Mouse (Mus musculus) large intestine, adult 2 months (tissue): ENCODE results near the gene B4galt1. TPM values are rescaled to one million over a fixed set of nuclear protein-coding genes. Genes with fewer than 3 reads are reported as not detected.
A peak's percentile ranks its signal among the peaks of the same experiment; 100 is the strongest.

Experiments
- DNase-seq: peaks from one replicate; pipeline ENCODE4 v3.0.0-alpha.2; 2012; ENCODE audit warnings: low read depth, low spot score
- WGBS: fragments of 180-500 bp; shearing (Covaris S2); methylation state at CpG from one replicate; pipeline ENCODE4 v1.1.7; 2018; 5-methylcytosine and 5-hydroxymethylcytosine counted together
- polyA plus RNA-seq: library from polyadenylated mRNA; depleted of rRNA; stranded (reverse); fragments of >200 nt; gene quantifications from 2 replicates; pipeline ENCODE4 v1.2.3, GENCODE M21; 2012

B4galt1 gene
- polyA plus RNA-seq, 1 experiment, result 71.0 TPM

DNA sequence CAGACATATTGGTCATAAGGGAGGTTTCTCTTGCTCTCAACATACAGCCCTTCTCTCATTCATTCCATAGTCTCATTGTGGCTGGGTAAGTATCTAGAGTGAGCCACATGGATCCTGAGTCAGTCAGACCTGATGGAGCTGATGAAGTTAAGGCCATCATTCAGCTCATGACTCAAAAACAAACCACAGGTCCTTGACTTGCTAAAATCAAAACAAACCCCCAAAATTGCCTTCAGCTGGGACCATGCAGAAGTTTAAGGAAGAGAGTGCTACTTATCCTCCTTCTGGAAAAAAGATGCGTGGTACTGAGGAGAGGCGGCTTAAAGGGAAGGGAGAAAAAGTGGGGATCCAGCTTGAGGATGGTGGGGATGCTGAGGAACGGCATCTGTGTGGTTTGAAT, 58.0 kb downstream of the B4galt1 start:
- no peak for DNase-seq
- WGBS, result 87% methylated on average over 3 of the region's 3 CpGs

DNA sequence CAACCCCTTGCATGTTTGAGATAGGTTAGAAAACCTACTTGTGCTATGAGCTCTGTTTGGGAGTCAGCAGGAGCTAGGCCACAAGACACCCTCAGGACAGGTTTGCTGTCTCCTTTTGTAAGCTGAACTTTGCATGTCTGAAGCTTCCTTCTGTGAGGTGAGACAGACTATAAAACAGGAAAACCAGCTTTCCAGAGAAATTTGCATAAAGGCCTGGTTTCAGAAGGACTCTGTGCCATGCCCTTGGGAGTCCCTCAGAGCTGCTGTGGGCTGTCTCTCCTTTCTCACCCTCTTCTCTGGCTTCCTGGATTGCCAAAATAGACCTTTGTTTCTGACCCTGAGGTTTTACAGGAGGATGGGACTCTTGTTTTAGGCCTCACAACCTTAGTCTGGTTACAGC, 59.5 kb downstream of the B4galt1 start:
- no peak for DNase-seq

DNA sequence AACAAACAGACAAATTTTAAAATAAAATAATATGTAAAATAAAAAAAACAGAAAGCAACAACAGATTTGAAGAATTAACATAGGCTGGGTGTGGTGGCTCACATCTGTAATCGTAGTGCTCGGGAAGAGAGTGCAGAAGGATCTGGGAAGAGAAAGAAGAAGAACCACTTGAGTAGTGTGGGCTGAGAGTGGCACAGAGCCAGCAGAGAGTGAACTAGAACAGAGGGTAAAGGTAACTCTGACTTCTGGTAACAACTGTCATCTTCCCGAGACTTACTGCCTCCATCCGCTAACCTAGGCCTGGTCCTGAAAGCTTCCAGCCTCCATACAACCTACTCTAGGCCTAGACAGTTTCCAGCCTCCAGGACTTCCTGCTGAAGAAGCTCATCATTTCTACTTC, 62.6 kb downstream of the B4galt1 start:
- 81% methylated on average over 4 of the region's 4 CpGs for WGBS

DNA sequence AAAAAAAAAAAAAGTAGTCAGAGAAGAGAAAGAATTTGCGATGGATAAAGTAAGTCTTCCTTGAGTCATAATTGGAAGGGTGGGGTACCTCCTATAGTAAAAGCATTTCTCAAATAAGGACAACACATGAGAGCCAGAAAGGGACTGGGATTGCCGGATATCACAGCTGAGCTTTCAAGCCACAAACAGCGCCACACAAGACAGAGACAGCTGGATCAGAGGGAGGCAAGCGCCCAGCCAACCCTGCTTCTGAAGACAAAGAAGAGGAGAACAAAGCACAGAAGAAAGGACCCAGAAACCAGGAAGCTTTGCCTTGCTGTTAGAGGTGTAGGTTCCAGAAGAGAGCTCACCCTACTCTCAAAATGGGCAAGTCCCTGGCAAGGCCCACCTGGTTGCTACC, 67.2 kb downstream of the B4galt1 start:
- no peak for DNase-seq
- WGBS, result 77% methylated on average over 4 of the region's 4 CpGs

More for the DNA sequence above, 62.6 kb downstream of the B4galt1 start:
- no peak for DNase-seq

DNA sequence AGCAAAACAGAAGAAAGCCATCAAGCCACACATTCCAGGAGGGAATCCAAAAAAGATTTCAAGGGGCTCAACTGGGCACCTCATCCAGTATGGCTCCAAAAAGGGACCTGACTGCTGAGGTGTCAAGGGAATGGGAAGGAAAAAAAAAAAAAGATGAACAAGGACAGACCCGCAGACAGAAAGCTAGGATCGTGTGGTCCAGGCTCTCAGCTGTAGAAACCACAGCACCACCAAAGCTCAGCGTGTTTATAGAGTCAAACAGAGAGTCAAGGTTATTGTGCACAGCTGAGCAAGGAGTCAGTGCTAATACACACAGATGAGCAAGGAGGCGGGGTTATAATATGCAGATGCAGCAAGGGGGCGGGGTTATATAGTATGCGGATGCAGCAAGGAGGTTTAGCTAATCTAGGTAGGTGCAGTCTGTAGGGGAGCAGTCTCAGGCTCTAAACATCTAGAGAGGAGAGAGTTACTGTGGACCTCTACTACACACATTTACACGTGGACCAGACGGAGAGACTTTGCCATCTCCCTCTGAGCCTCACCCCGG, 68.1 kb downstream of the B4galt1 start:
- DNase-seq, result no peak
- 69% methylated on average over 9 of the region's 9 CpGs for WGBS

DNA sequence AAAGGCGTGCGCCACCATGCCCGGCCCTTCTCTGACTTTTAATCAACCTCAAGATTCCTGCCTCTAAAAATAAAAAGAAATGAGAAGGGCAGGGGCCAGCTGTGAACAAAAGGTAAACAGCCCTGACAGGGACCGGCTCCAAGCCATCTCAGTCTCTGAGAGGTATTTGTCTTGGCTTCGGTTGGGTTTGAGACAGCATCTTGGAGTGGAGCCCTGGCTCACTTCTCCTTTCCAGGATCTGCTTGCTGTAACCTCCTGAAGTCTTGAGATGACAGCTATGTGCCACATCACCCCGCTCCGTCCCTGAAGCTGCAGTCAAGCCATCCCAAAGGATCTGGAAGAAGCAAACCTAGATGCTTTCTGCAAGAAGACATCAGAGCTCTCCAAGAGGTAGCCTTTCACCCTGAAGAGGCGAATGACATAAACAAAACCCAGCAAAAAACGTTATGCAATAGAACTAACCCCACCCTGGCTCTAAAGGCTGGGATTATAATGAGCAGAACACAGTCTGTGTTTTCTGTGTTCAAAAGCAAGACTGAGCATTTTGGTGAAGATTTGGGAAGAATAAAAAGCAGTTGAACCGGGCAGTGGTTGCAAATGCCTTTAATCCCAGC, 69.1 kb downstream of the B4galt1 start:
- WGBS, result 46% methylated on average over 10 of the region's 10 CpGs
- no peak for DNase-seq

DNA sequence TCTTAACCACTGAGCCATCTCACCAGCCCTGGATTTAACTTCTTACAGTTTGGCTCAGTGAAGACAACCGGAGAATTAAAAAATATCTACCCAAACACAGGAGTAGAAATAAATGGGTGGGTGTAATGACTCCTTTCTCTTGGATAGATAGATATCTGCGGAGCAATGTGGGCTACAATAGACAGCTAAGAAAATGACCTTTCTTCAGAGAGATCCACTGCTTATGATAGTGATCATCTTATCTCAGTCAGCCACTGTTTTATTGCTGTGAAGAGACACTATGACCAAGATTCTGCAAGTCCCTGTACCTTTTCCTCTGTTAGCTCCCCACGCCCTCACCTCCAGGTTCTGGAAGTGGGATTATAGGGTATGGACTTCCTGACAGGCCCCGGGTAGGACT, 70.8 kb downstream of the B4galt1 start:
- 80% methylated on average over 4 of the region's 4 CpGs for WGBS
- no peak for DNase-seq

DNA sequence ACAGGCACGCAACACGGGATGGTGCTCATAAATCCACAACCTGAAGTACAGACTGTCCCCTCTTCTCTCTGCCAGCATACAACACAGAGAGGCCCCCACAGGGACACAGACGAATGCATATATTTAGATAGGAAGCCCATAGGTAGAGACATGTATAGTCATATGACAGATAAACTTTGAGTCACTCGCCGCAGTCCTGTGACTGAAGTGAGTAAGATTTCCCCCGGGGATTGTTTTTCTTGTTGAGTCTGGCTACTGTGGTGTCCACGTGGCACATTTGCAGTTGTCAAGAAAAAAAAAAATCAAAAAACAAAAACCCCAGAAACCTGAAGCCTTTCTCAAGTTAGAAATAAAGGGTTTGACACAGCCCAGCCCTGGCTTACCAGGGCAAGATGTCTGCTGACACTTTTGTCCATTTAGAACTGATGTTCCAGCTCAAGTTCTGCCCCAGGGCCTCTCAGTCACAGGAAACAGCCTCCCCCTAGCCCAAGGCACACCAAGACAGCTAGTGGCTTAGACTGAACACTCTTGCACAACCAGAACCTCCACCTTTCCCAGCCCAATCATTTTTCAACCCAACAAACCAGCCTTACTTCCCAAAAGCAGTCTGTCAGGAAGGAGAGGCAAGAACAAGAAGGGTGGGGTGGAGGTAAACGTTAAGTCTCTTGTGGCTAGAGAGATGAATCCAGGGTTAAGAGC, 71.9 kb downstream of the B4galt1 start:
- 57% methylated on average over 8 of the region's 8 CpGs for WGBS
- no peak for DNase-seq

DNA sequence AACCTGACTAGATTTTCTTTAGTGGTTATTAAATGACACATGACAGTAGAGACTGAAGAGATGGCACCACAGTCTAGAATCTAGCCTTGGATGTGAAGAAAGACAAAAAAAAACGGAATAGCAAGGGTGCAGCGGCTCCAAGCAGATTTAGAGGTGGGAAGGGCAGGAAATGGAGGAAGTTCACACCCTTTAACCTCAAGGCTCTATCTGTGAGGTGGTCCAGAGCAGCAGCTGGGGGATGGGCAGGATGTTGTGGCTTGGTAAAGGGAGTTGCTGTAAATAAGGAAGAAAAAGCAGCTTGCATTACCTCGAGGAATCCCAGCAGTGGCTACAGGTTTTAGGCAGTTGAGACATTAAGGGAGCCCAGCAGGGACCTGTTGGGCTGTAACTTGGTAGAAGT, 72.7 kb downstream of the B4galt1 start:
- no peak for DNase-seq

DNA sequence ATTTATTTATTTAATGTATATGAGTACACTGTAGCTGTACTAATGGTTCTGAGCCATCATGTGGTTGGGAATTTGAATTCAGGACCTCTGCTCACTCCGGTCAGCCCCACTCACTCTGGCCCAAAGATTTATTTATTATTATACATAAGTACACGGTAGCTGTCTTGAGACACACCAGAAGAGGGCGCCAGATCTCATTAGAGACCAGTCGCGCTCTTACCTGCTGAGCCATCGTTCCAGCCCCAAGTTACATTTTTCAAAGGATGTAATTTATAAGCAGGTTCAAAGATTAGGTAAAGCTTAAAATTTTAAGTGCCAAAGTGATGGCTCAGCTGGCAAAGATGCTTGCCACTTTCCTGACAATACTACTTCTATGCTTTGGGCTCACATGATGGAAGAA, 75.1 kb downstream of the B4galt1 start:
- DNase-seq, result no peak
- WGBS, result 70% methylated on average over 6 of the region's 6 CpGs

More for the DNA sequence above, 72.7 kb downstream of the B4galt1 start:
- WGBS, result 36% methylated on average over 3 of the region's 3 CpGs

DNA sequence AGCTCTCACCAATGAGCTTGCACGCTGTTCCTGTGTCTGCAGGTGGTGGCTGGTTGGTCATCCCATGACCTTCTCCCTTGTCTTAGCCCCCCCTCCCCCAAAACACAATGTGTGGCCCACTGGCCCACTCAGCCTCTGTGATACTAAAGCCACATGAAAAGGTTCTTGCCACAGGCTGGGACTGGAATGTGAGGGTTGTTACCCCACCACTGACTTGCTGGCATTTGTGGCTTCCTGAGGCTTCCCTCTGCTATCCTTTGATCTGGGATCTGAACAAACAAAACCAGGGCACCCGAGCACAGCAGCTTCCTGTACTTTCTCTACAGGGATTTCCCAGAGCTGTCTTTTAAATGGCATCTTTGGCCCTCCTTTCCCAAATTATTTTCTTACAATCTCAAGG, 76.7 kb downstream of the B4galt1 start:
- WGBS, result 47% methylated on average over 2 of the region's 2 CpGs
- DNase-seq, result no peak

DNA sequence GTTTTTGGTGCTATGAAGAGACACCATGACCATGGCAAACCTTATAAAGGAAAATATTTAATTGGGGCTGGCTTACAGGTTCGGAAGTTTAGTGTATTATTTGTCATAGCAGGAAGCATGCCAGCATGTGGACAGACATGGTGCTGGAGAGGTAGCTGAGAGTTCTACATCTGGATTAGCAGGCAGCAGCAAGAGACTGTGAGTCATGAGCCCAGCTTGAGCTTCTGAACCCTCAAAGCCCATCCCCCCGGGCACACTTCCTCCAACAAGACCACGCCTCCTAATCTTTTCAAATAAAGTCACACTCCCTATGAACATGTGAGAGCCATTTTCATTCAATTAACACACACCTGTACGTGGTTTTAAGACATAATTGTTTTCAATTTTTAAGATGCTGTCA, 77.4 kb downstream of the B4galt1 start:
- WGBS, result 44% methylated on average over 4 of the region's 4 CpGs

DNA sequence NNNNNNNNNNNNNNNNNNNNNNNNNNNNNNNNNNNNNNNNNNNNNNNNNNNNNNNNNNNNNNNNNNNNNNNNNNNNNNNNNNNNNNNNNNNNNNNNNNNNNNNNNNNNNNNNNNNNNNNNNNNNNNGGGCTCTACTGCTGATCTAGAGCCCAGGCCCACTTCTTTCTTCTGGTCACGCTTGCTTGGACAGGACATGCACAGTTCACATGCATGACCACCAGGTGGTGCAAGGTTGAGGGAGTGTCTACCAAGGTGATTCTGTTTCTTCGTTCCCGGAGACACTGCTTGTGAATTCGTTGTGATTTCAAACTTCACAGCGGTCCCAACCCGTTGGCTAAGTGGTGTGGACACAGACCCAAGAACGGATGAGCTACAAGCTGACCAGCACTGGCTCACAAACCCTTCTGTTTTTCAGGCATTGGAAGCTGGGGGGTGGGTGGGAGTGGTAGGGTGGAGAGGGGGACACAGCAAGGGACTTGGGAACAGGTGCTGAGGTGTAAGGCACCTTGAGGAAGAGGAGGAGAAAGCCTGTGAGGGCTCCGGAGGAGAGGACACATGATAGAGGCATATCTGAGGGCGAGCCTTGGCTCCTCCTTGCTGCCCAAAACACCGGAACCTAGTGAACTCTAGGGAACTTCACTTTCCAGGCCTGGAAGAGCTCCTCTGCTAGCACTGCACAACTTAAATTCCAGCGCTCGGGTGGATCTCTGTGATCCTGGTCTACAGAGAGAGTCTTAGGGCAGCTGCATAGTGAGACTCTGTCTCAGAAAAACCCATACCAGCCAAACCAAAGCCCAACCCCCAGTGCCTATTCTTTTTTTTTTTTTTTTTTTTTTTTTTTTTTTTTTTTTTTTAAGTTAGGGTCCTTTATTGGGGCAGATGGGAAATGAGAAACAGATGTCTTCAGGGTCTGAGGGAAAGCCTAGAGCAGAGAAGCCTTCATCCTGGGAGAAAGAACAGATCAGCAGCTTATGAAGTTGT, 79.2 kb downstream of the B4galt1 start:
- 15% methylated on average over 12 of the region's 12 CpGs for WGBS
- DNase-seq, result peak; percentile 67

More for the DNA sequence above, 77.4 kb downstream of the B4galt1 start:
- DNase-seq, result no peak

DNA sequence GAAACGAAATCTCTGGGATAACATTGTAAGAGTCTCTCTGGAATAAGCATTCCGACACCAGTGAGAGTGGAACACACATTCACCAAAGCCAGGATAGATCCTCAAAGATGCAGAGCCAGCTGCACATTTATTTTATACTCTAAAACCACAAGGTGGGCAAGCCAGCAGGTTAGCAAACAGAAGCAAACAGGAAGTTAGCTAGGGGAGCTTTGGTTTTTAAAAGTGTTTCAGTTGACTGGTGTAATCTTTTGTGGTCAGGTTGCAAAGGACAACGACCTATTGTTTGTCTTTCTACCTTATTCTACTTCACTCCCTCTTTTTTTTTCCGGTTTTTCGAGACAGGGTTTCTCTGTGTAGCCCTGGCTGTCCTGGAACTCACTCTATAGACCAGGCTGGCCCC, 93.9 kb downstream of the B4galt1 start:
- no peak for DNase-seq
- WGBS, result 40% methylated on average over 5 of the region's 5 CpGs

DNA sequence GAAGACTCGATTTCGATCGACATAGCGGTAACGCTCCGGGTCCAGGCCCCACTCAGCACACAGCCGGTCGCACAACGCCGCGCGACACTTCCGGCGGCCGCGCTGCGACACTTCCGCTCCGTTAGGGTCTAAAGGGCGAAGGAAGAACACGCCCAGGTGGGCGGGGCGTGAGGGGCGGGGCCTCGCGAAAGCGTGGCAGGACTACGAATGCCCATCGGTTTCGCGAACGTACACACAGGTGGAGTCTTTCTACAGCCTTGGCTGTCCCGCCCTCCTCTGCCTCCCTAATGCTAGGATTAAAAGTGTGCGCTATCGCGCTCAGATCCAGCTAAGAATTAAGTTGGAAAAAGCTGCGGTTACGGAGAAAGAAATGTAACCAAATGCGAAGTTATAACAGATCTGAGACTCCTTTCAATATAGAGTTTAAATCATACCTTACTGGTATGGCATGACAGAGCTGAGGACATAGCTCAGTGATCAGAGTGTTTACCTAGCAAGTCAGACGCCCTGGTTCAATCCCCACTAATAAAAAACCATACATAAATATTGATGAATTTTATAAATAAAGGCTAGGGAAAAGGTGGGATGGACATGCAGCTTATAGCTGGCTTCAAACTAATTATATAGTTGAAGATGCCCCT, 95.9 kb downstream of the B4galt1 start, which contains the start of gene Smu1:
Gene Smu1 (minus strand): TSS at position 144 of the 641 bp plus-strand sequence.
- peak; percentile 85 for DNase-seq
- WGBS, result under 1% methylated on average over 40 of the region's 40 CpGs

DNA sequence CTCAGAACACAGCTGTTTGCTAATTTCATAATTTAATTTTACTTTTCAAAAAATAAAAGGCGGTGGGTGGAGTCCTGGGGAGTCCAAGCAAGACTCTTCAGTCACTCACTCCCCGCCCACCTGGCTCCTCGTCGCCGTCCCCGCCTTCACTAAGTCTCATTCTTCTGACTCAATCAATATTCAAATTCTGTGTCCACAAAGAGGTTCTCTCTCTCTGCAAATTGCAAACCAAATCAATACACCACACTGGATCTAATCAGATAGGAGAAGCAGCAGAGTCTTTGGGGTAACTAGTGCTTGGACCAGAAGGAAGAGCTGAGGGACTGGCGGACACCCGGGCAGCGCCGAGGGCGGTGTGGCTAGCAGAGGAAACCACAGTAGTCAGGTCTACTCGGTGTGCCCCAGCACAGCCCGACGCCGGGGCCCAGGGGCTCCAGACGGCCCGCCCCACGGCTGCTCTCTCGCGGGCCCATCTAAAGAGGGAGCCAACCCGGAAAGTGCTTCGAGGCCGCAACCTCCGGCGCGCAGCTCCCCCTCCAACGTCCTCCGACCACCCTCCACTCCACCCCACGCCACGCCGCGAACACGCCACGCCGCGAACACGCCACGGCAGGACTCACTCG, 96.5 kb downstream of the B4galt1 start:
- WGBS, result under 1% methylated on average over 38 of the region's 39 CpGs
- DNase-seq, result no peak
